Mouse (Mus musculus): Measurements from ENCODE around the gene Gpr88. TPM values are rescaled to one million over a fixed set of nuclear protein-coding genes. Genes with fewer than 3 reads are reported as not detected.
A peak's percentile ranks its signal among the peaks of the same experiment; 100 is the strongest.

Gene Gpr88
- polyA plus RNA-seq (2014; fragmentation: Nextera tagmentation; extraction: Ambion mirVana), result 0.08 and 0.23 TPM in 2 replicates

DNA sequence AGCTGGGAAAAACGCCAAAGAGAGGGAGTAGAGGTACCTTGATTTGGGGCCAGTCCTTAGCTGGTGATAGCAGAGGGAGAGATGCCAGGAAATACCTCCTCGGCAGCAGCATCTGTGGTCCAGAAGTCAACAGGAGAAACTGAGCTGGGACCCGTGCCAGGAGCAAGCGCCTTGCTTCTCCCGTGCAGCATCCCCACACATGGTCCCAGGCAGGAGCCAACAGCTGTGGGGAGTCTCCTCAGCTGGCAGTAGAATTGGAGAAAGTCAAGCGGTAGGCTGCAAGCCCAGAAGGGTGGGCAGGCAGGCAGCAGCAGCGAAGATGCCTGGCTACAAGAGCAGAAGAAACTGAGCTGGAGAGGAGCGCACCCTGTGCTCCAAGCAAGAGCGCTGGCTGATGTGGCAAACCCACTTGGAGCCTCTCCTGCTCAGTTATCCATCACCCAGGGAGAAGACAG is at the start of gene Gpr88:
Gene Gpr88 (minus strand): TSS at position 427 of the 455 bp plus-strand sequence.
- peaks cover 14% of the 10 kb centered on the region for H3K4me1 ChIP-seq (ENCODE audit: control insufficient read depth, insufficient read depth, low read length)
- peak within 1 kb of the TSS; percentile 45; the same call in 1 of the 2 replicates for H3K9ac ChIP-seq (ENCODE audit: low read length)
- H3K9me3 ChIP-seq (ENCODE audit: control insufficient read depth, low read length), result no peaks in the 10 kb centered on the region
- H3K27me3 ChIP-seq (ENCODE audit: control insufficient read depth, insufficient read depth, low read length), result peaks cover 41% of the 10 kb centered on the region
- ATAC-seq (ENCODE audit: insufficient number of reproducible peaks, low FRiP score, low TSS enrichment, low read depth) (no peak), DNase-seq (ENCODE audit: low spot score) (peak; percentile 51)
- H3K36me3 ChIP-seq (ENCODE audit: control insufficient read depth, insufficient read depth, low read length), result no peaks in the 10 kb centered on the region
- H3K27ac ChIP-seq (replicated peaks; ENCODE audit: low read depth, low read length), result no peak within 1 kb of the TSS
- 4% methylated on average over 9 of the region's 9 CpGs for WGBS
- peak within 1 kb of the TSS; percentile 51 for H3K4me3 ChIP-seq (ENCODE audit: low read depth, low read length)
- peak within 1 kb of the TSS; percentile 98 for H3K4me2 ChIP-seq (ENCODE audit: low read depth, severe bottlenecking)

DNA sequence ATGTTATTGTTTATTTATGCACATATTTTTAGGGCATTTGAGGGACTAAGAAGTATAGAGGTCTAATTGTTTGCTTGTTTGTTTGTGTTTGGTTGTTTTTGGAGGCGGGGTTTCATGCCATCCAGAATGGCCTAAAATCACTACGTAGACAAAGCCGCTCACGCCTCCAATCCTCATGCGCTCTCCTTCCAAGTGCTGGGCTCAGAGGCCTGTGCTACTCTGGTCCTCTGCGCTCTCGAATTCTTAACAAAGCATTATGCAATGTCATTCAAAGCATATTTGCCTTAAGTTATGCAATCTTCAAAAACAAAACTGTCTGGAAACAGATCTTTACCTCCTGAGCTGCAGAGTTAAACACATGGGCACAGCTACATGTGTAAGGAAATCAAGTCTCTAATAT is 49.3 kb upstream of the Gpr88 start:
- no peak overlapping the region for H3K27ac ChIP-seq (replicated peaks; ENCODE audit: low read depth, low read length)
- no peak overlapping the region for H3K4me3 ChIP-seq (ENCODE audit: low read depth, low read length)
- no peaks in the 10 kb centered on the region for H3K4me1 ChIP-seq (ENCODE audit: control insufficient read depth, insufficient read depth, low read length)
- WGBS, result 95% methylated on average over 7 of the region's 7 CpGs
- H3K4me2 ChIP-seq (ENCODE audit: low read depth, severe bottlenecking), result no peak overlapping the region
- no peaks in the 10 kb centered on the region for H3K9me3 ChIP-seq (ENCODE audit: control insufficient read depth, low read length)
- H3K27me3 ChIP-seq (ENCODE audit: control insufficient read depth, insufficient read depth, low read length), result no peaks in the 10 kb centered on the region
- no peak for DNase-seq (ENCODE audit: low spot score)
- no peaks in the 10 kb centered on the region; the same call in 1 of the 2 replicates for H3K36me3 ChIP-seq (ENCODE audit: control insufficient read depth, insufficient read depth, low read length)
- no peak for ATAC-seq (ENCODE audit: insufficient number of reproducible peaks, low FRiP score, low TSS enrichment, low read depth)
- H3K9ac ChIP-seq (ENCODE audit: low read length), result no peak overlapping the region

DNA sequence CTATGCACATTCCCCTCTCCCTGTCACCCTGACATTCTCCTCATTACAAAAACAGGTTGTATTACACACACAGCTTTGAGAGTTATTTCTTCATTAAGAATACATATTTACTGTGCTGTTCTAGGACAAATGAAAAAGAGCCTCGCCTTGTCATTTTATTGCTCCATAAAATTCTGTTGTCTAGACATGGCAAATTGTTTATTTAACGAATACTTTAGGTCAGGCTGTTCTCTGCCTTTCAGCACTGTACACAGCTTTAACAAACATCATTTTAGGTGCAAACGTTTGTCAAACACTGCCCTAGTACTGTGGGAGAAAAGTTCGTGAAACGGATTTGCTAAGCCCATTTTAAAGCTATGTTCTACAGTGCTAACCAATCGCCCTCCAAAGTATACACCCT is 48.5 kb upstream of the Gpr88 start:
- no peak overlapping the region for H3K4me2 ChIP-seq (ENCODE audit: low read depth, severe bottlenecking)
- 79% methylated on average over 6 of the region's 6 CpGs for WGBS
- H3K9me3 ChIP-seq (ENCODE audit: control insufficient read depth, low read length), result no peaks in the 10 kb centered on the region
- no peaks in the 10 kb centered on the region for H3K4me1 ChIP-seq (ENCODE audit: control insufficient read depth, insufficient read depth, low read length)
- no peak for DNase-seq (ENCODE audit: low spot score)
- no peaks in the 10 kb centered on the region for H3K27me3 ChIP-seq (ENCODE audit: control insufficient read depth, insufficient read depth, low read length)
- H3K27ac ChIP-seq (replicated peaks; ENCODE audit: low read depth, low read length), result no peak overlapping the region
- H3K4me3 ChIP-seq (ENCODE audit: low read depth, low read length), result no peak overlapping the region
- no peak for ATAC-seq (ENCODE audit: insufficient number of reproducible peaks, low FRiP score, low TSS enrichment, low read depth)
- H3K9ac ChIP-seq (ENCODE audit: low read length), result no peak overlapping the region
- no peaks in the 10 kb centered on the region; the same call in 1 of the 2 replicates for H3K36me3 ChIP-seq (ENCODE audit: control insufficient read depth, insufficient read depth, low read length)

DNA sequence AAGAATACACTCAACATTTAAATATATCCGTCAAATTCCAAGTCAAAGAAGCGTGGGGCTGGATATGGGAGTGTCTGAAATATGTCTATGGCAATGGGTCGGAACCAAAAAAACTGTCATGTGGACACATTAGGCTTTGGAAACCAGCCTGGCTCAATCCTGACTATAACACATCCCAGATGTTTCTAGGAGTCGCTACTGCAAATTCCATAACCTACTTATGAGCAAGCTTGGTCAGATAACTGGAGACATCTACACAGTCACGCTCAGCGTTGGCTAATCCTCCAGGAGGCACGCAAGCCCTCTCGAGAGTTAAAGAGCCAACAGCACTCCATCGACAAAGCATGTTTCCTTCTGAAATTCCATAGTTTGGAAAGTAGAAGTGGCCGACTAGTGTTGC is 45.4 kb upstream of the Gpr88 start:
- 92% methylated on average over 10 of the region's 10 CpGs for WGBS
- H3K36me3 ChIP-seq (ENCODE audit: control insufficient read depth, insufficient read depth, low read length), result peaks cover 2% of the 10 kb centered on the region; the same call in 1 of the 2 replicates

DNA sequence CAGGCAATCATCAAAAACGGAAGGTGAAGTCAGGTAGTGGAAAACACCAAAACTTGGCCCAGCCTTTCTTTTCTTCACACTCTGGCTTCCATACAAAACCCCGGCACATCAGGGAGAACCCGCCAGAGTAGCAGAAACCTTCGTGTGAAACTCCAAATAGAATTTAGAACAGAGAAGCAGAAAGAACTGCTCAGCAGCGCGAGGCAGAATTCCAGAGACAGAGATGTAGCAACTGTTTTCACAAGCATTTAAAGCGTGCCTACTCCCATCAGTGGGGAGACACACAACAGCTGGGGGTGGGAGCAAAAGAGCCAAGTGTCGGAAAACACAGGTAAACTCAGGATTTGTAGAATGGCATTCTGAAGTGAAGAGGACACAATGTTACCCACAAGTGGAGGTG is 44.7 kb upstream of the Gpr88 start:
- H3K4me1 ChIP-seq (ENCODE audit: control insufficient read depth, insufficient read depth, low read length), result no peaks in the 10 kb centered on the region
- WGBS, result 94% methylated on average over 8 of the region's 8 CpGs
- DNase-seq (ENCODE audit: low spot score), result no peak
- H3K9me3 ChIP-seq (ENCODE audit: control insufficient read depth, low read length), result no peaks in the 10 kb centered on the region
- no peak overlapping the region for H3K4me3 ChIP-seq (ENCODE audit: low read depth, low read length)
- H3K4me2 ChIP-seq (ENCODE audit: low read depth, severe bottlenecking), result no peak overlapping the region
- no peak overlapping the region for H3K27ac ChIP-seq (replicated peaks; ENCODE audit: low read depth, low read length)
- no peak for ATAC-seq (ENCODE audit: insufficient number of reproducible peaks, low FRiP score, low TSS enrichment, low read depth)
- H3K9ac ChIP-seq (ENCODE audit: low read length), result no peak overlapping the region
- H3K27me3 ChIP-seq (ENCODE audit: control insufficient read depth, insufficient read depth, low read length), result no peaks in the 10 kb centered on the region
- peaks cover 2% of the 10 kb centered on the region; the same call in 1 of the 2 replicates for H3K36me3 ChIP-seq (ENCODE audit: control insufficient read depth, insufficient read depth, low read length)

More for the DNA sequence above, 45.4 kb upstream of the Gpr88 start:
- H3K27me3 ChIP-seq (ENCODE audit: control insufficient read depth, insufficient read depth, low read length), result no peaks in the 10 kb centered on the region
- no peak overlapping the region for H3K4me2 ChIP-seq (ENCODE audit: low read depth, severe bottlenecking)
- no peak overlapping the region for H3K27ac ChIP-seq (replicated peaks; ENCODE audit: low read depth, low read length)
- no peaks in the 10 kb centered on the region for H3K4me1 ChIP-seq (ENCODE audit: control insufficient read depth, insufficient read depth, low read length)
- no peaks in the 10 kb centered on the region for H3K9me3 ChIP-seq (ENCODE audit: control insufficient read depth, low read length)
- ATAC-seq (ENCODE audit: insufficient number of reproducible peaks, low FRiP score, low TSS enrichment, low read depth) (no peak), DNase-seq (ENCODE audit: low spot score) (no peak)
- H3K4me3 ChIP-seq (ENCODE audit: low read depth, low read length), result no peak overlapping the region
- no peak overlapping the region for H3K9ac ChIP-seq (ENCODE audit: low read length)

DNA sequence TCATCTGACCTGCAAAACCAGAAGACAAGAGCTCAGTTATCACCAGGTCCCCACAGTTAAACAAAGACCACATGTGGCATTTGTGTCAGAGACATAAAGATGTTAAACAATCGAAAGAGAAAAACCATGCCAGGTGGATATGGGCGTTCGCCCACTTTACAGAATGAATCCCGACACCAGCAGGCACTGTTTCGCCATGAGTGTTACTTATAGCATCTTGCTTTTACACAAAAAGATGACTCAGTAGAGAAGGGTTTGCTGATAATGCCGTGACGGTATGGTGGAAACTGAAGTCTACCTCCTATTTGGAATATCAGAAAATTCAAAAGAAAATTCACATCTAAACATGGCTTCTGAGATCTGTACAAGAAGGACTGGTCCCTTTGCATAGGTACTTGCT is 43.9 kb upstream of the Gpr88 start:
- WGBS, result 90% methylated on average over 7 of the region's 7 CpGs

DNA sequence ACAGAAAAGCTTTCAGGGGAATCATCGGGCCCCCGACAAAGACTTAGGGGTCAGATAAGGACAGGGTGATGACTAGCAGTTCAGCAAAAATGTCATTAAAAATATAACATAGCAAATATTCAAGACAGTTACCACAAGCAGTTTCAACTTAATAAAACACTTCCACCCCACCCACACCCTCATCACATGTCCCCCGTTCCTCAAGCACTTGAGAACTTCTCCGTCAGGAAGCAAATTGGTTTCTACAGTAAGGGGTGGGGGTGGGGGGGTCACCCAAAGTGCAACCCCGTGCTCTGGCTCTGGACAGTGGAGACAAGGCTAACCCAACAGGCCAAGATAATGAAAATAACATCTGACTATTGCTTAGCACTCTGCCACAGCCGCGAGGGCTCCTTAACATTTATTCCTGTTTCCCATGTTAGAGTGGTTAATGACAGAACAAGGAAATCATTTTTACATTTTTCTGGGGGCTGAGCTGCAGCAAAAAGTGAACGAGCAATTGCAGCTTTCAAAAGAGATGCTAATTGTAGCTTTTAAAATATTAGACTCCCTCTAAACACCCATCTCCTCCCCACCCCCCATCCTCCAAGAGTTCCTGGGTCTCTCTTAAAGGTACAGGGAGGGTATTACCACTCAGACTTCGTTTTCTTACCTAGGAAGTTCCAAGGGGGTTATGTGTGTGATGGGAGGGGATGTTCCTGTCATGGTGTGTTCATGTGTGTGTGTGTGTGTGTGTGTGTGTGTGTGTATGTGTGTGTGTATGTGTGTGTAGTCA is 36.9 kb upstream of the Gpr88 start:
- DNase-seq (ENCODE audit: low spot score) (no peak), ATAC-seq (ENCODE audit: insufficient number of reproducible peaks, low FRiP score, low TSS enrichment, low read depth) (no peak)
- WGBS, result 83% methylated on average over 9 of the region's 9 CpGs
- Histone ChIP-seq H3K27ac (replicated peaks; ENCODE audit: low read depth, low read length) (no peak overlapping the region), H3K4me1 (ENCODE audit: control insufficient read depth, insufficient read depth, low read length) (no peaks in the 10 kb centered on the region), H3K9ac (ENCODE audit: low read length) (no peak overlapping the region), H3K27me3 (ENCODE audit: control insufficient read depth, insufficient read depth, low read length) (no peaks in the 10 kb centered on the region), H3K9me3 (ENCODE audit: control insufficient read depth, low read length) (no peaks in the 10 kb centered on the region), H3K4me2 (ENCODE audit: low read depth, severe bottlenecking) (no peak overlapping the region), H3K36me3 (ENCODE audit: control insufficient read depth, insufficient read depth, low read length) (peaks cover 2% of the 10 kb centered on the region; the same call in 1 of the 2 replicates), H3K4me3 (ENCODE audit: low read depth, low read length) (no peak overlapping the region)

More for the DNA sequence above, 43.9 kb upstream of the Gpr88 start:
- Histone ChIP-seq H3K4me3 (ENCODE audit: low read depth, low read length) (no peak overlapping the region), H3K4me2 (ENCODE audit: low read depth, severe bottlenecking) (no peak overlapping the region), H3K36me3 (ENCODE audit: control insufficient read depth, insufficient read depth, low read length) (peaks cover 2% of the 10 kb centered on the region; the same call in 1 of the 2 replicates), H3K27ac (replicated peaks; ENCODE audit: low read depth, low read length) (no peak overlapping the region), H3K9me3 (ENCODE audit: control insufficient read depth, low read length) (no peaks in the 10 kb centered on the region), H3K4me1 (ENCODE audit: control insufficient read depth, insufficient read depth, low read length) (no peaks in the 10 kb centered on the region), H3K9ac (ENCODE audit: low read length) (no peak overlapping the region), H3K27me3 (ENCODE audit: control insufficient read depth, insufficient read depth, low read length) (no peaks in the 10 kb centered on the region)
- DNase-seq (ENCODE audit: low spot score) (no peak), ATAC-seq (ENCODE audit: insufficient number of reproducible peaks, low FRiP score, low TSS enrichment, low read depth) (no peak)

DNA sequence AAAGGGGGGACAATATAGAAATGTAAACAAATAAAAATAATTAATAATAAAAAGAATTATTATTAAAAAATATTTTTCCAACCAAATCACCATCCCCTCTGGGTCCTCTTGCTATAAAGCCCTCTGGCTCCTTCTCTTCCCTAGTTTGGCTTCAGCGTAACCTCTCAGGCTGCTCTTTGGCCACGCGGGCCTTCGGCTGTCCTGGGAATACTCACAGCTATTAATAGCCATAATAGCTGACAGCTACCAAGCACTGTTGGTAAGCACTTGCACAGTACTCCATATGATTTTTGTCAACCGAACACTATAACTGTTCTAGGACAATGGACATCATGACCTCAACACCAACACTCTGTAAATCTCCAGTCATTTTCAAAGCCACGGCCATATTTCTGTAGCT is 35.5 kb upstream of the Gpr88 start:
- peaks cover 2% of the 10 kb centered on the region; the same call in 1 of the 2 replicates for H3K36me3 ChIP-seq (ENCODE audit: control insufficient read depth, insufficient read depth, low read length)
- H3K27me3 ChIP-seq (ENCODE audit: control insufficient read depth, insufficient read depth, low read length), result no peaks in the 10 kb centered on the region
- no peaks in the 10 kb centered on the region for H3K4me1 ChIP-seq (ENCODE audit: control insufficient read depth, insufficient read depth, low read length)
- H3K9me3 ChIP-seq (ENCODE audit: control insufficient read depth, low read length), result no peaks in the 10 kb centered on the region
- 91% methylated on average over 6 of the region's 6 CpGs for WGBS
- no peak overlapping the region for H3K4me3 ChIP-seq (ENCODE audit: low read depth, low read length)
- no peak overlapping the region for H3K27ac ChIP-seq (replicated peaks; ENCODE audit: low read depth, low read length)
- no peak for DNase-seq (ENCODE audit: low spot score)
- ATAC-seq (ENCODE audit: insufficient number of reproducible peaks, low FRiP score, low TSS enrichment, low read depth), result no peak
- no peak overlapping the region for H3K9ac ChIP-seq (ENCODE audit: low read length)
- H3K4me2 ChIP-seq (ENCODE audit: low read depth, severe bottlenecking), result no peak overlapping the region

Data from limb, embryonic 11.5 days (tissue).